Mouse (Mus musculus) spleen, adult 2 months (tissue): ENCODE measurements around the gene Il12rb1.

Experiments
- CTCF ChIP-seq: fragments of 200-500 bp; IDR thresholded peaks from 2 replicates; pipeline ENCODE4 v1.5.1; 2011; ENCODE audit warnings: mild to moderate bottlenecking, inconsistent platforms; ENCODE audit not compliant: insufficient read depth, insufficient read length, insufficient replicate concordance; ENCODE audit errors: extremely low read depth
- POLR2A ChIP-seq: fragments of 200-500 bp; IDR thresholded peaks from 2 replicates; pipeline ENCODE4 v1.6.1; 2011; ENCODE audit warnings: low read depth, low read length, inconsistent platforms

DNA sequence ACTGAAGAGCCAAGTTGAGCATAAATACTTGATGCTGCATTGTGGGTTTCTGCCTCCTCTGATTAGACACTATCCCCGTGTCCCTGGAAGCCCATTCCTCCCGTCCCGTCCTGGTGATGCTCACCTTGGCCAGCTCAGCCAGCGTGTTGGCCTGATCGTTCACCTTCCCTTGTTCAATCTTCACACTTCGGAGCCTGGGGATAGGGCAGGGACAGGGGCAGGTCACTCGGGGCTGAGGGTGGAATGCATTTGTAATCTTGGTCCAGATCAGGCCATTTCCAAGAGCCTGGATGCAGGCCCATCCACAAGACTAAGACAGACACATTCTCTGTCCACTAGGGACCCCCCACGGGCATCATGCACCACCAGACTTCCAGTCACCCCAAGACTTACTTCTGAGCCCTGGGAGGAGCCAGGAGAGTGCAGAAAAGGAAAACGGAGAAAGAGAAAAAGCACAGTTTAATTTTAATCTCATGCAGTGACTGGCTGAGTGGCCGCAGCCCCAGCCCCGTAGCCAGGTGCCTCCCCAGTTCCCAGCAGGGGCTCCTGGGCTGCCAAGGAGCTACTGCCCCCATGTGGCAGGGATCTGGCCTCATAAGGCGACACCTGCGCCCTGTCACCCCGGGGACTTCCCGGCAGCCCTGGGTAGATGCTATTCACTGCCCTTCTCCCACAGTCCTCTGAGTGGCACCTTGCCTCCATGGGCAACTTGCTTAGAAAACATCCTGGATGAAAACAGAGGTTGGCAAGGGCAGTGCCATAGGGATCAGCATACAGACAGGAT, 38.3 kb downstream of the Il12rb1 start:
- peak; percentile 45; the same call in 1 of the 2 replicates for TF ChIP-seq CTCF
- TF ChIP-seq POLR2A, result no peak
